Mouse (Mus musculus) heart, adult 2 months (tissue): ENCODE measurements around the gene Arl4a. TPM values are rescaled to one million over a fixed set of nuclear protein-coding genes. Genes with fewer than 3 reads are reported as not detected.
A peak's percentile ranks its signal among the peaks of the same experiment; 100 is the strongest.

ENCODE experiments used
- DNase-seq, 2 experiments: peaks; one replicate each; pipeline ENCODE4 v3.0.0; 2021
- H3K27ac ChIP-seq: fragments of 200-600 bp; 2 replicates; pipeline ENCODE4 v1.8.1; 2022
- H3K27me3 ChIP-seq: fragments of 200-500 bp; 2 replicates; pipeline ENCODE4 v1.6.1; 2012; ENCODE audit warnings: mild to moderate bottlenecking, low read length, inconsistent platforms, mixed read lengths; ENCODE audit not compliant: control insufficient read depth, insufficient read depth
- H3K36me3 ChIP-seq: fragments of 200-500 bp; 2 replicates; pipeline ENCODE4 v1.6.1; 2012; ENCODE audit warnings: low read length, inconsistent platforms; ENCODE audit not compliant: control insufficient read depth, insufficient read depth
- H3K4me1 ChIP-seq: fragments of 200-500 bp; 2 replicates; pipeline ENCODE4 v1.6.1; 2011; ENCODE audit warnings: low read length; ENCODE audit not compliant: control insufficient read depth, insufficient read depth
- H3K4me3 ChIP-seq: fragments of 200-600 bp; 2 replicates; pipeline ENCODE4 v1.8.1; 2022
- H3K79me2 ChIP-seq: fragments of 200-500 bp; replicated peaks from 2 replicates; pipeline ENCODE4 v1.6.1; 2012; ENCODE audit warnings: mild to moderate bottlenecking, inconsistent platforms, low read length, moderate library complexity, mixed read lengths; ENCODE audit not compliant: control insufficient read depth, insufficient read depth
- H3K9ac ChIP-seq: fragments of 200-500 bp; 2 replicates; pipeline ENCODE4 v1.6.1; 2012; ENCODE audit warnings: low read depth, mild to moderate bottlenecking, control low read depth, inconsistent platforms, low read length, mixed read lengths
- CTCF ChIP-seq: fragments of 200-600 bp; IDR thresholded peaks from 2 replicates; pipeline ENCODE4 v1.8.1; 2022; ENCODE audit warnings: antibody characterized with exemption, mild to moderate bottlenecking, moderate library complexity
- EP300 ChIP-seq: fragments of 200-500 bp; IDR thresholded peaks from 2 replicates; pipeline ENCODE4 v1.6.1; 2011; ENCODE audit warnings: low read depth, low read length, control low read depth; ENCODE audit not compliant: insufficient read depth
- POLR2A ChIP-seq: fragments of 200-500 bp; IDR thresholded peaks from 2 replicates; pipeline ENCODE4 v1.6.1; 2011; ENCODE audit warnings: mild to moderate bottlenecking, low read depth, low read length, control low read depth; ENCODE audit not compliant: insufficient read depth
- WGBS: fragments of 180-500 bp; shearing (Covaris S2); methylation state at CpG from one replicate; pipeline ENCODE4 v1.1.7; 2018; 5-methylcytosine and 5-hydroxymethylcytosine counted together
- intact Hi-C: fragments of 180-260 bp; cut with DNase I; formaldehyde crosslinking; loops from one replicate; pipeline ENCODE4 v1.15.1; 2025
- long read RNA-seq: library from polyadenylated mRNA; stranded (forward); transcript quantifications from one replicate; pipeline ENCODE4 v2.0.0, GENCODE M21; 2021
- polyA plus RNA-seq: library from polyadenylated mRNA; depleted of rRNA; stranded (reverse); fragments of >200 nt; gene quantifications from 2 replicates; pipeline ENCODE4 v1.2.3, GENCODE M21; 2012; rRNA removed
- total RNA-seq, 2 experiments: library from RNA; stranded (reverse); gene quantifications; 2 replicates each; pipeline ENCODE4 v1.2.3; 2021

Gene Arl4a
- 10 to 100 TPM; 23.8 to 25.9 TPM for total RNA-seq
- polyA plus RNA-seq, result 8.6 and 12.9 TPM in 2 replicates
- long read RNA-seq, transcript Arl4a-205 (2 exons, 3,710 nt), result minor isoform, 6 of 31 reads
- long read RNA-seq, transcript Arl4a-201 (2 exons, 1,200 nt), result major isoform, 23 of 31 reads
- long read RNA-seq, partial matches to known transcripts, result 0 of 31 reads
- long read RNA-seq, other reads (novel, unspliced or antisense), result 2 of 31 reads

- under 1% methylated on average over 62 of the region's 68 CpGs for WGBS
- no peaks in the 10 kb centered on the region for H3K27me3 ChIP-seq
- intact Hi-C loops, result loop anchor here (1.0 to 5.0 kb wide), 4 partner anchors 22 to 201 kb away; no protein-coding TSS in a partner anchor
- 0 out of 2 replicates have a peak, but pooled peaks cover 1% of the 10 kb centered on the region for H3K79me2 ChIP-seq
- peaks cover 2% of the 10 kb centered on the region; the same call in 1 of the 2 replicates for H3K4me1 ChIP-seq
- H3K9ac ChIP-seq, result peak within 1 kb of the TSS; percentile 88
- H3K27ac ChIP-seq, result peak within 1 kb of the TSS; percentile 86
- H3K4me3 ChIP-seq, result peak within 1 kb of the TSS; percentile 84
- DNase-seq, result peak; percentile 95
- TF ChIP-seq POLR2A, result 0 out of 2 replicates have a peak, but pooled peaks have one; percentile 17
- no peak for TF ChIP-seq CTCF
- peaks cover 19% of the 10 kb centered on the region for H3K36me3 ChIP-seq
Observed at GRCm38 (mm10) chr12:40037876-40038463, at the start of gene Arl4a. Gene Arl4a (minus strand): TSS chr12:40038025.

DNA sequence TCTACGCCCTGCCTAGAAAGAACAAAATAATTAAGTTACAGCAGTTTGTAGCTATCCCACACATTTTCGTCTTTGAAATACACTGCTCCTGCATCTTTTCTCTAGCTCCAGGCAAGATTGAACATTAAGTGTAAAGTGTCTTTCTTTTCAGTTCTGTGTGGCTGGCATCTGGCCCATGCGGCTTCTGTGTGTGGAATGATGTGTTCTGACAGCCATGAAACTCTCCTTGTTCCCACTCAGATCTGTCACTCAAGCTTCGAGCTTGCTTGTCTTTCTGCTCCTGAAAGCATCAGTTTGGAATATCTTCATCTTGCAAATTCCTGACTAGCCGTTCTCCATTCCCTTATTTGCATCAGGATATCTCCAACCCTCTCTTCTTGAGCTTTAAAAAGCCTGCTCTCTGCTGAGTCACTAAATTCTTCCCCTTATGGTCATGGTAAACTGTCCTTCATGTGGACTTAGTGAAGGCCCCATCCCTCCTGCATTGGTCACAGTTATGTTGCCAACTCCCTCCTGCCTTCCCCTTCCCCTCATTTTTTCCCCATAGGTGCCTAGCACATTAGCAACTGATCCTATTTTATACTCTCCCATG lies 48.0 kb upstream of the Arl4a start:
- 67% methylated on average over 5 of the region's 5 CpGs for WGBS
- Histone ChIP-seq H3K4me1 (no peaks in the 10 kb centered on the region), H3K79me2 (no peaks in the 10 kb centered on the region), H3K4me3 (no peak overlapping the region), H3K27me3 (no peaks in the 10 kb centered on the region), H3K9ac (no peak overlapping the region), H3K36me3 (no peaks in the 10 kb centered on the region), H3K27ac (no peak overlapping the region)
- TF ChIP-seq POLR2A, result no peak
- no peak for TF ChIP-seq CTCF
- no peak for TF ChIP-seq EP300
- no peak for DNase-seq
- intact Hi-C loops, result loop anchor here (10.0 kb wide), 1 partner anchor 739 kb away; no protein-coding TSS in a partner anchor

DNA sequence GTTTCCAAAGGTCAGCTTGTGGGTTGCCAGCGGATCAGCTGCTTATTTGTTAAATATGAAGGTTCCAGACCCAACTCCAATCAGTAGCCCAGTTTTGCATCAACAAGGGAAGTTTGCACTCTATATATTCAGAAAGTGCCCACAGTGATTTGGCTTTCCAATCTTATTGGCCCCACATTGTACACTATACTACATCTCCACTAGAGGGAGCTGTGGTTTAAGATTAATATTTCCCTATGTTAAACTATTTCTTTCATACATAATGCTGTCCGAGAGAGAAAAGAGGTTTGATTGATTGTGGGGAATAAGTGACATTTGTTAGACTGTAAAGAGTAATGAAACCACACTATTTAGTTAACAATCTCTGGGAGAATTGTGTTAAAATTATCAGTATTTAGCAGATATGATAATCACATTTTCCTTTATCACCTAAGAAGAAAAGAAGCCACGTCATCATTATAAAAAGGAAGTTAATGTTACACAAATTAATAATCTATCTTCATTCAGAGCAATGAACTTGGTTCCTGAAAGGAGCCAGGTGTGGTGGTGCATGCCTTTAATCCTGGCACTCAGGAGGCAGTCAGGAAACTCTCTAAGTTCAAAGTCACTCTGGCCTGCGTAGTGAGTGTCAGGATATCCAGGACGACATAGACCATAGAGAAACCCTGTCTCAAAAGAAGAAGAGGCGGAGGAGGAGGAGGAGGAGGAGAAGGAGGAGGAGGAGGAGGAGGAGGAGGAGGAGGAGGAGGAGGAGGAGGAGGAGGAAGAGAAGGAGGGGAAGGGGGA lies 44.8 kb upstream of the Arl4a start:
- Histone ChIP-seq H3K4me3 (no peak overlapping the region), H3K27me3 (no peaks in the 10 kb centered on the region), H3K9ac (no peak overlapping the region), H3K27ac (no peak overlapping the region), H3K79me2 (no peaks in the 10 kb centered on the region), H3K36me3 (no peaks in the 10 kb centered on the region), H3K4me1 (no peaks in the 10 kb centered on the region)
- WGBS, result 37% methylated on average over 6 of the region's 6 CpGs
- TF ChIP-seq CTCF (peak; percentile 92), EP300 (no peak), POLR2A (no peak)
- DNase-seq, result no peak
- intact Hi-C loops, result loop anchor here (1.0 to 10.0 kb wide), 2 partner anchors 82 to 742 kb away; no protein-coding TSS in a partner anchor

- no peak for DNase-seq
- Histone ChIP-seq H3K27ac (no peak overlapping the region), H3K9ac (no peak overlapping the region), H3K79me2 (no peaks in the 10 kb centered on the region), H3K27me3 (no peaks in the 10 kb centered on the region), H3K4me3 (no peak overlapping the region), H3K4me1 (no peaks in the 10 kb centered on the region), H3K36me3 (no peaks in the 10 kb centered on the region)
- TF ChIP-seq POLR2A (no peak), CTCF (no peak), EP300 (no peak)
- intact Hi-C loops, result loop anchor here (1.0 to 10.0 kb wide), 2 partner anchors 82 to 743 kb away; no protein-coding TSS in a partner anchor
- WGBS, result 63% methylated on average over 5 of the region's 5 CpGs
Observed at GRCm38 (mm10) chr12:40082048-40082447, 44.2 kb upstream of the Arl4a start.

GRCm38 (mm10) chr12:40073660-40074059 lies 35.8 kb upstream of the Arl4a start:
- H3K9ac ChIP-seq, result no peak overlapping the region
- TF ChIP-seq CTCF (peak; percentile 57), EP300 (no peak)
- DNase-seq, result no peak
- intact Hi-C loops, result loop anchor here (2.0 kb wide), 1 partner anchor 563 kb away; no protein-coding TSS in a partner anchor
- no peaks in the 10 kb centered on the region for H3K79me2 ChIP-seq
- no peak overlapping the region for H3K27ac ChIP-seq
- H3K36me3 ChIP-seq, result no peaks in the 10 kb centered on the region
- 53% methylated on average over 5 of the region's 5 CpGs for WGBS
- no peak overlapping the region for H3K4me3 ChIP-seq
- H3K4me1 ChIP-seq, result no peaks in the 10 kb centered on the region
- H3K27me3 ChIP-seq, result no peaks in the 10 kb centered on the region
